Mouse (Mus musculus): Measurements from ENCODE around the gene Klc1.

The Klc1 gene

GRCm38 (mm10) chr12:111777919-111778318, 19.3 kb downstream of the Klc1 start:
- DNase-seq: no peak

GRCm38 (mm10) chr12:111779544-111779943, 20.9 kb downstream of the Klc1 start:
- no peak for DNase-seq

DNA sequence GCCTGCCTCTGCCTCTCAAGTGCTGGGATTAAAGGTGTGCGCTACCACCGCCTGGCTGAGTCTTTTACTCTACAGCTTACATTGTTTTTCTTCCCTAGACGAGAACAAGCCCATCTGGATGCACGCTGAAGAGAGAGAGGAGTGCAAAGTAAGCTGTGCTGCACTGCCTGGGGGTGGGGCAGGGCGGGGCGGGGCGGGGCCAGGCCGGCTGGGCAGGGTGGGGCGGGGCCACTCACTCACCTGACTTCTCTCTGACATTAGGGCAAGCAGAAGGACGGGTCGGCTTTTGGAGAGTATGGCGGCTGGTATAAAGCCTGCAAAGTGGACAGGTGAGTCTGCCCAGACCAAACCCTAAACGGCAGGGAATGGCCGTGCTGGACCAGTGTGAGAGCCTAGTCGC, 26.5 kb downstream of the Klc1 start:
- DNase-seq: no peak

- DNase-seq: no peak
Observed at GRCm38 (mm10) chr12:111787015-111787414, 28.4 kb downstream of the Klc1 start.

GRCm38 (mm10) chr12:111790090-111790489, 31.4 kb downstream of the Klc1 start:
- no peak for DNase-seq

- no peak for DNase-seq
Observed at GRCm38 (mm10) chr12:111790631-111791030, 32.0 kb downstream of the Klc1 start.

DNA sequence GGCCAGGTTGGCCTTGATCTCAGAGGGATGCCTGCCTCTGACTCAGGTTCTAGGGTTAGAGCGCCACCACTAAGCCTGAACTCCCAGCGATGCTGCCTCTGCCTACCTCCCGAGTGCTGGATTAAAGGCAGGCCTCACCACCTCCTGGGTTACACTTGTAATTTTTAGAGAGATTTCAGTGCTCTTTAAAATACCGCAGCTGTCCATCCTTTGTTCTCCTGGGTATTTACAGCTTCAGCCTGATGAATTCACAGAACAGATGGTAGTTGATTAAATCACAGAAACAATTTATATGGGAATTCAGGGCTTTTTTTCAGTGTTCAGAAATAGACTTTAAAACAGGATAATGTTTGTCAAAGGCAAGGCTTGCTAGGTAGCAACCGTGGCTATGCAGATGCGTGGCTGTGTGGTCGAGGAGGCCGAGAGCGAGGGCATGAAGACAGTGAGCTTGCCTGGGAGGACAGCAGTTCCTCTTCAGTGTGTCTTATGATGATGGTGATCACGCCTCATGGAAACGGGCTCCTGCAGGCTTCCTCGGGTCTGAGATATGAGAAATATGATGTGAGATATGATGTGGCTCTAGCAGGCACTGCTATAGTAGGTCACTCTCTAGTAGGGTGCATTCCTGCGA, 32.9 kb downstream of the Klc1 start:
- peak; percentile 46 for DNase-seq

- DNase-seq: peak; percentile 45
Observed at GRCm38 (mm10) chr12:111794102-111794501, 35.5 kb downstream of the Klc1 start.

DNA sequence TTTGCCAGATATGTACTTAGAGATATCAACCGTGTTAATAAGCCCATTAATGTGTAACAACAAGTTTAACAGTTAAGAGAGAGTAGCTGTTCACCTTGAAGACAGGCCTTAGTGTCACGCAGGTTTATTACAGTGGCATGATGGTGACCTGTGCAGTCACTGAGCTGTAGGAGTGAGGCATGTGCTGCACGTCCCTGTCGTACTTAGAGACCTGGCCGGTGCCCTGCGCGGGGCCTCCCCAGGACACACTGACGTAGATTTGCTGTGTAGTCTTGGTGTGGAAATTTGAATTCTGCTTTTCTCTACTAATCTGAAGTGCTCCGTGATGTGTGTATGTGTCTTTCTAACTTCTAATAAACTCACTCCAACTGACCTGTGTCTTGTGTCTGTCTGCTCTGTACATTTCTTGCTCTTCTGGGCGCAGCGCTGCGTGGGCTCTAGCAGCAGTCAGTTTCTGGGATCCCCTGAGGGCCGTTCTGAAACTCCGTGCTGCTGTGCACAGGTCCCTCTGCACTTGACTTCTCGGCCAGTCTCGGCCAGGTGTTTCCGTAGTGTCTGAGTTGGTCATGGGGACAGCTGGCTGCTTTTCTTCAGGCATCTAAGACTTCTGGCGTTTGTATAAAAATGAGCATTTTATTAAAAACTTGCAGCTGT, 36.0 kb downstream of the Klc1 start:
- DNase-seq: no peak

DNA sequence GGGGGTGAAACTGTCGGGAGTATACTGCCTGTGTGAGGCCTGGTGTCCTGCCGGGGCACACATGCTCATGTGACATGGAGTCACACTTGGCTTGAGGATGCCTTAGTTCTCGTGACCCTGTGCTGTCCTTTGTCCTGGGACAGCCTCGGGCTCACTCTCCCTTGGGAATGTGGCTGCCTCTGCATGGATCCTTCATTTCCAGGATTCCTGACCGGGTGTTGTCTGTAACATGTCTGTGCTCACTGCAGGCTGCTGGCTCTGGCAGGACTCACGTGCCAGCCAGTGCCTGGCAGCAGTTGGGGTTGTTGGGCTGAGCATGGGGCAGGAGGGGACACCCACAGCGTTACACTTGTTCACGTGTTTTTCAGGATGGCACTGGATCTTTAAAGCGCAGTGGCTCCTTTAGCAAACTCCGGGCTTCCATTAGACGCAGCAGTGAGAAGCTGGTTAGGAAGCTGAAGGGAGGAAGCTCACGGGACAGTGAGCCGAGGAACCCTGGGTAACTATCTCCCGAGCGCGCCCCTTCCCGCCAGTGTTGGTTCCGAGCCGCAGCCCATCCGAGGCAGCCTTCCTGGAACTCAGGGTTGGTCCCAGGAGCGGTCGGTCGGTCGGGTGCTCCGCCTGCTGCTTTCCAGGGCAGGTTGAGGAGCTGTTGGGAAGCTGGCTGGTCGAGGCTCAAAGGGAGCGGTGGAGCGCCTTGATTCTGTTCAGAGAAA, 36.7 kb downstream of the Klc1 start:
- no peak for DNase-seq

DNA sequence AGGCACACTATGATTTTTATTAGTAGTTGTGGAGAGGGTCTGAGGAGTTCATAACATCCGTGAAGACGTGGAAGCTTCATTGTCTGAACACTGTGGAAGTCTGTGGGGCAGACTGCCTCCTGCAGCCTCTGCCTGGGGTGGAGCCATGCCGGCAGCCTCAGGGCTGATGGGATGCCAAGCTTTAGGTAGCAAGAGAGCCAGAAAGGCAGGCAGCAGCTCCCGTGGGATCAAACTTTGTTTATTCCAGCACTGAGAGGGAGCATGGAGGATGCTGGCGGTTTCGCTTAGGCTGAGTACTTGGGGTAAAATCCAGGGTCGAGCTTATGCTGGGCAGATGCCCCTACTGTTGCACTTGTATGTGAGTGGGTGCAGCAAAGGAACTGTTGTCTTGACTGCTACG, 38.6 kb downstream of the Klc1 start:
- DNase-seq: no peak

- no peak for DNase-seq
Observed at GRCm38 (mm10) chr12:111798493-111798892, 39.8 kb downstream of the Klc1 start.

DNA sequence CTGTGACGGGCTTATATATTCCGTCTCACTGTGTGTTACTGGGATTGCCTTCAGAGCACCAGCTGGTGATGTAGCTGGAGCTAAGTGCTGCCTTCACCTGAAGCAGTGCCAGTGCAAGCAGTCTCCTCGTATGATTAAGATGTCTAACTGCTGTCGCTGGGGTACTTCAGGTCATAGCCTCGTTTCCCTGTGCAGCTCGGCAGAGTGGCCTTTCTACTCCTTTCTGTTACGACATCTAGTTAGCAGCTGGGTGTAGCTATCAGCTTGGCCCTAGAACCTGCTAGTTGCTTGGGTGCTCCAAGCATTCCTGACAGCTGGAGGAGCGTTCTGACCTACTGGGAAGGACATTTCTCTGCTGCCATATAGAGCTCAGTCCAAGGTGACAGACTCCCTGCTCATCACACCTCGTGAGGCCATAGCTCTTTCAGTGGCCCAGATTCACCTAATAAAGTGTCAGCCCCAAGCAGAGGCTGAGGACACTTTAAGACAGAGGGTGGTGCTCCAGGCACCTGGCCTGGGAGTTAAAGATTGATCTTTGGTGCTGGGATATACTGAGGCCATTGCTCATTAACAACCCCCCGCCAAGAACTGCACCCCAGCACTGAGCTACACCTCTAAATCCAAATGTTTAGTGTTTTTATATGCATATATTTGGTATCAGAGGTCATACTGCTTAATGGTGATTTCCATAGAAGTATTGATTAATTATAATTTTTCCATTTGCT, 42.0 kb downstream of the Klc1 start:
- no peak for DNase-seq

GRCm38 (mm10) chr12:111803538-111803937, 44.9 kb downstream of the Klc1 start:
- no peak for DNase-seq

DNA sequence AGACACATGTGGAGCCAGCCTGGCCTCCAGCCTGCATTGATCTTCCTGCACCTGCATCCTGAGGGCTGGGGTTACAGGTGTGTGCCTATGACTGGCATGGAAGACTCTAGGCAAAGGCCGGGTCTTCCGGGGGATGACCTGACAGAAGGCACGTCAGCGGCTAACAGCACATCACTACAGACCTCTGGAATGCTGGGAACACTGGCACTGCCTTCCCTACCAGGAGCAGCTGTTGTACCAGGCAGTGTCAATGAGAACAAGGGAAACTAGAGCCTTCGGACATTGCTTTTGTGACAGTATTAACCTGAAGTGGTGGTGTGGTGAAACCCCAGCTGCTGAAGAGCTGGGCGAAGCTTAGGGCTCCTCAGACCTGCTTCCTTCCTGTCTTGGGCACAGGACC, 50.1 kb downstream of the Klc1 start:
- DNase-seq: no peak

- DNase-seq: peak; percentile 49
Observed at GRCm38 (mm10) chr12:111809762-111810161, 51.1 kb downstream of the Klc1 start.

DNA sequence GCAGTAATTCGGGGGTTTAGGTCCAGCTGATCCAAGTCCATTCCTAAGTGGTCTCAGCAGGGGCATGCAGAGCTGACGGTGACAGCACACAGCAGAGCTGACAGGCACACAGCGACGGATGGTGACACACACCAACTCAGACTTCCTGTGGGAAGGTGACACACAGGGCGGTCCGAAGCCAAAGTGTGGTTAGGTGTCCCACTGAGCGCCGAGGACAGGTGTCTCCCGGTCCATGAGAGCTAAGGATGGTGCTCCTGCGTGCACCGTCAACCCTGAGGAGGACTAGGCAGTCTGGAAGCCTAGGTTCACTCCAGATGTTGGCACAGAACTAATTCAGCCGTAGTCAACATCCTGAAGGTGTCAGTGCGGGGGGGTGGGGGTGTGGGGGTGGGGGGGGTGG, 53.4 kb downstream of the Klc1 start:
- DNase-seq: no peak

- no peak for DNase-seq
Observed at GRCm38 (mm10) chr12:111812611-111813010, 54.0 kb downstream of the Klc1 start.

- DNase-seq: no peak
Observed at GRCm38 (mm10) chr12:111813111-111813765, 54.6 kb downstream of the Klc1 start.

DNA sequence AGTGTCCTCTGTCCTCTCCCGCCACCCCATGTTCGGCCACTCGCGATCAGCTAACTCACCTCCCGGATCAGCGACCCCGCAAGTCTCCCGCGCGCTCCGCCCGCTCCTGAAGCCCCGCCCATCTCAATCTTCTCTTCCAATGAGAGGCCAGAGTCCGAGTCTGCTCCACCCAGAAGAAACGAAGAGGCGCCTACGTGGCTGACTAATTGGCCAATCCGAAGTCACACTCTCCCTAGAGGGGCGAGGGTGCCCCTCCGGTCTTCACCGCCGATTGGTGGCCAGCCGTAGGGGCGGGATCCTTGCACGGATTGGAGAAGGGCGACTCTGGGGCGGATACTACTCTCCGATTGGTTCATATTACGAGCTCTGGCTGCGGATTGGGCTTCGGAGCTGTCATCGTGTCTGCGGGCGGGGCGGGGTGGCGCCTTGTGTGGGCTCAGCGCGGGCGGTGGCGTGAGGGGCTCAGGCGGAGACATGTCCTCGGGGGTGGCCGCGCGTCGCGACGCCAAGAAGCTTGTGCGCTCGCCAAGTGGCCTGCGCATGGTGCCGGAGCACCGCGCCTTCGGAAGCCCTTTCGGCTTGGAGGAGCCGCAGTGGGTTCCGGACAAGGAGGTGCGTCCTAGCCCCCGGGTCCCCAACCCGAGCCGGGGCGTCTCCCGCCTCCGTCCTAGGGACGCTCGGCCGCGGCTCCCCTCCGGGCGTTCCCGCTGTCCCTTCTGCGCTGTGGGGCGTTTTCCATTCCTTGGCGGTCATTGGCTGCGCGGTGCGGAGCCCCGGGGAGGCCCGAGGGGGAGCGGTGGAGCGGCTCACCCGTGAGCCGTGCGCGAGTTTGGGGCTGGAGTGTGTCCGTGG, 55.3 kb downstream of the Klc1 start, which contains the start of the genes Xrcc3 and Zfyve21:
Xrcc3 (minus strand) TSS at position 108 of the 852 bp plus-strand sequence.
Zfyve21 (plus strand) TSS at position 405 of the 852 bp plus-strand sequence.
- peak; percentile 98 for DNase-seq

All from right cerebral cortex, postnatal 25 days (tissue).